Mouse (Mus musculus): ENCODE data around the gene Scgb1b3.

Scgb1b3 gene

GRCm38 (mm10) chr7:31375292-31375691 lies at the start of gene Scgb1b3:
Gene Scgb1b3 (plus strand): TSS chr7:31375592.
- no peak for DNase-seq (ENCODE audit: inconsistent age in 2 of 2, low spot score in 1 of 2)

GRCm38 (mm10) chr7:31362022-31362560 lies 13.3 kb upstream of the Scgb1b3 start, which contains the start of gene Scgb2b3:
Gene Scgb2b3 (minus strand): TSS chr7:31362072.
- DNase-seq (ENCODE audit: inconsistent age in 2 of 2, low spot score in 1 of 2): no peak
